Mouse (Mus musculus) embryo, embryonic 10.5 days (tissue): Measurements from ENCODE around the gene Cdk4.
"Not testable (repeated sequence)": the region's sequence is repeated elsewhere in the genome, so short reads cannot be mapped to it uniquely, and the experiment has no call there.

Experiments used
- DNase-seq: peaks from one replicate; pipeline ENCODE4 v3.0.0-alpha.2; 2015; ENCODE audit warnings: low spot score

Gene Cdk4

GRCm38 (mm10) chr10:127058161-127058560 is 5.2 kb upstream of the Cdk4 start:
- DNase-seq, result peak; percentile 92

- no peak for DNase-seq
These were observed 4.6 kb upstream of the Cdk4 start for GRCm38 (mm10) chr10:127058708-127059107.

- peak; percentile 40 for DNase-seq
These were observed 4.0 kb upstream of the Cdk4 start for GRCm38 (mm10) chr10:127059174-127059967.

- peak; percentile 81 for DNase-seq
These were observed 3.1 kb upstream of the Cdk4 start, which contains the start of gene March9 for GRCm38 (mm10) chr10:127059968-127060916. March9 (minus strand) TSS chr10:127060184.

GRCm38 (mm10) chr10:127061085-127061484 is 2.2 kb upstream of the Cdk4 start:
- DNase-seq, result no peak

GRCm38 (mm10) chr10:127061513-127061912 is 1.8 kb upstream of the Cdk4 start:
- DNase-seq, result no peak

- not testable (repeated sequence) for DNase-seq
These were observed 1.2 kb upstream of the Cdk4 start for GRCm38 (mm10) chr10:127062101-127062500.

GRCm38 (mm10) chr10:127062503-127062902 is 831 bp upstream of the Cdk4 start:
- DNase-seq, result no peak

GRCm38 (mm10) chr10:127063913-127064870 is 858 bp downstream of the Cdk4 start:
- DNase-seq, result peak; percentile 46

GRCm38 (mm10) chr10:127065981-127066380 is 2.6 kb downstream of the Cdk4 start:
- no peak for DNase-seq

GRCm38 (mm10) chr10:127066519-127067018 is 3.2 kb downstream of the Cdk4 start:
- DNase-seq, result no peak

GRCm38 (mm10) chr10:127068360-127069038 is 5.2 kb downstream of the Cdk4 start:
- peak; percentile 13 for DNase-seq

GRCm38 (mm10) chr10:127069281-127070189 is 6.2 kb downstream of the Cdk4 start:
- peak; percentile 86 for DNase-seq

GRCm38 (mm10) chr10:127070190-127071121 is 7.1 kb downstream of the Cdk4 start, which contains the start of gene Tspan31:
Tspan31 (minus strand) TSS chr10:127070264.
- peak; percentile 98 for DNase-seq

GRCm38 (mm10) chr10:127071203-127071602 is 7.9 kb downstream of the Cdk4 start:
- no peak for DNase-seq

GRCm38 (mm10) chr10:127072270-127072669 is 8.9 kb downstream of the Cdk4 start:
- DNase-seq, result not testable (repeated sequence)

GRCm38 (mm10) chr10:127072969-127073368 is 9.6 kb downstream of the Cdk4 start:
- DNase-seq, result not testable (repeated sequence)

GRCm38 (mm10) chr10:127073981-127074380 is 10.6 kb downstream of the Cdk4 start:
- DNase-seq, result no peak
